Mouse (Mus musculus) left cerebral cortex, postnatal 14 days (tissue): Measurements from ENCODE around the gene A630076J17Rik. TPM values are rescaled to one million over a fixed set of nuclear protein-coding genes. Genes with fewer than 3 reads are reported as not detected.
A peak's percentile ranks its signal among the peaks of the same experiment; 100 is the strongest.

Experiments used
- DNase-seq, 2 experiments: peaks; one replicate each; pipeline ENCODE4 v3.0.0; 2021 to 2022; ENCODE audit warnings: low spot score in 2 of 2, mixed read lengths in 1 of 2
- intact Hi-C: fragments of 180-260 bp; cut with DNase I; formaldehyde crosslinking; loops from one replicate; pipeline ENCODE4 v1.15.1; 2025
- total RNA-seq, 2 experiments: library from RNA; stranded (reverse); gene quantifications; 2 replicates each; pipeline ENCODE4 v1.2.3; 2021

Gene A630076J17Rik
- total RNA-seq, 2 experiments from 2014 or later: not detected

DNA sequence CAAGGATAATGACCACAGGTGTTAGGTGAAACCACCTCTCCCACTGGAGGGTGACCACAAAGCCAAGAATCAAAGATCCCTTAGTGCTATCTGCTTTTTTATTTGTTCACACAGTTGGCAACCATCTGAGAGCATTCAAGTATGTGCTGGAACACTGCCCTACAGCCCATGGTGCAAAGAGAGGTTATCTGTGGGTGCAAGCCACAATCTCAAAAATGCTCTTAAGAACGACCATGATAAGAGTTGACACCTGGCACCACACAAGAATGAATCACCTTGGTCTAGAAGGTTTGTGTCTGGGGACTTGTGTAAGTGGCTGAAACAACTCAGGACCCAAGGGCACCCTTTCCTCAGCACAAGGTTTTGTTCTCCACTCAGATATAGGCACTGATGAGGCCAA is 7.2 kb upstream of the A630076J17Rik start:
- no peak for DNase-seq
- intact Hi-C loops: no loop called here

- intact Hi-C loops: no loop called here
Measured at GRCm38 (mm10) chr3:107225820-107226219, 4.6 kb upstream of the A630076J17Rik start.

DNA sequence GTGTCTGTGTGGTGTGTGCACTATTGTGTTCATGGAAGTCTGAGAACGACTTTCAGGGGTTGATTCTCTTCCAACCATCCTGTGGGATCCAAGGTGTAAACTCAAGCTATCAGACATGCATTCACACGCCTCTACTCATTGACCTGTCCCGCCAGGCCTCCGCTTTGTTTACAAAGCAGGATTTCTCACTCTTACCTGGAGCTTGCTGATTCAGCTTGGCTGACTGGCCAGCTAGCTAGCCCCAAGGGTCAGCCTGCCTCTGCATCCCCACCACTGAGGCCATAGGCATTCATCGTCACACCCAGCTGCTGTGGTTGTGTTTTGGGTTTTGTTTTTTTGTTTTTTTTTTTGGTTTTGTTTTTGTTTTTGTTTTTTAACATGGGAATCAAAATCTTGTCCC is 1.2 kb upstream of the A630076J17Rik start:
- intact Hi-C loops: no loop called here
- no peak for DNase-seq

More at GRCm38 (mm10) chr3:107225820-107226219, 4.6 kb upstream of the A630076J17Rik start:
- DNase-seq: no peak

DNA sequence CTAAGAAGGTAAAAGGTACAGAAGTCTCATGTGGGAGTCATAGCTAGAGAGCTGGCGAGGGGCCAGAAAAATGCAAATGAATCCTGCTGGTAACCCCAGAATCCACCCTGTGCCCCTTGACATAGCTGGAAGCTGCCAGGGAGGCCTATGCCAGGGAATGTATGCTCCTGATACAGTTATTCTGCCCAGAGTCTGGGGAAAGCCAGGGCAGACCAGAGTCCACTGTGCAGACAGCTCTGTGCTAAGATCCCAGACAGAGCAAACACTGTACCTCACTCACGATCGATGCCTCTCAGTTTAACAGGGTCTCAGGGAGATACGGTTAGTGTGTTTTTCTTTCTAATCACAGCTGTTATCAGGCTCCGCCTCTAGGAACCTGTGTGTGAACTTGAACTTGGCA is 592 bp upstream of the A630076J17Rik start:
- no peak for DNase-seq
- intact Hi-C loops: loop anchor here (5.0 to 10.0 kb wide), 2 partner anchors 125 to 232 kb away; no protein-coding TSS in a partner anchor

DNA sequence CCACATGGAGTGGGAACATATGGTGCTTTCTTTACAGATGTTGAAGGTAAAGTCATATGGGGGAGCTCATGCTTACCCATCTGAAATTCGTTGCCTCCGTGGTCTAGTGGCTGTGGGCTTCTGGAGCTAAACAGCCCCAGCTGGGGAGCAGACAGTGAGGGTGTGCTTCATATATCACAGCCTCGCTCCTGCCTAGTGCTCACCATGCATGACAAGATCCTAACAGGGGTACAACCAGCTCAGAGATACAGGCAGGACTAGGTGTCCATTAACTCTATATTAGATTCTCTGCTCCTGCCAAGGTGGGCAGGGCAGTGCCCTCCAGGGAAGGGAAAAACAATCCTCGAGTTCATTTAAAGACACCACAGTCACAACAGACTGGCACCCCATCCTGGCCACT is 788 bp downstream of the A630076J17Rik start:
- intact Hi-C loops: loop anchor here (5.0 to 10.0 kb wide), 2 partner anchors 124 to 231 kb away; no protein-coding TSS in a partner anchor
- no peak for DNase-seq

DNA sequence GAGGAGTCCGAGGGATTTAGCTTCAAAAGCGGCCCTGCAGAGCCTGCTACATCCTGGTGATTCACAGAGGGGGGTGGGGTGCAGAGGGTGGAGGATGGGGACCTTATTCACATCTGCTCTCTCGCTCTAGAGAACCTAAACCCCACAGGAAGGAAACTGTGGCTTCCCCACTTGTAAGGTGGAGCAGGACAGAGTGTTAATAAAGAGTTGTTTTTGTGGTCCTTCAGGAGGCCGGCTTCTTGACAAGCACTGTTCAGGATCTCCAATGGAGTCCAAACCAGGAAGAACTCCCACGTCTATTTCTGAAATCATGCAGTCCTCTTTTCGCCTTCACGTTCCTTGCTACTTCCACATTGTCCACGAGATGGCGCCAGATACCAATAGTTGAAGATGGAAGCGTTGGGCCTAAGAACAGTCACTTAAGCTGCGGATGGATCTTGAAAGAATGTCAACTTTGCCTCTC is 3.0 kb downstream of the A630076J17Rik start:
- DNase-seq: peak; percentile 90 to 93
- intact Hi-C loops: loop anchor here (1.0 to 10.0 kb wide), 3 partner anchors 41 to 229 kb away; no protein-coding TSS in a partner anchor

- intact Hi-C loops: loop anchor here (1.0 to 10.0 kb wide), 3 partner anchors 40 to 228 kb away; no protein-coding TSS in a partner anchor
- no peak for DNase-seq
Measured at GRCm38 (mm10) chr3:107233945-107234344, 3.5 kb downstream of the A630076J17Rik start.

DNA sequence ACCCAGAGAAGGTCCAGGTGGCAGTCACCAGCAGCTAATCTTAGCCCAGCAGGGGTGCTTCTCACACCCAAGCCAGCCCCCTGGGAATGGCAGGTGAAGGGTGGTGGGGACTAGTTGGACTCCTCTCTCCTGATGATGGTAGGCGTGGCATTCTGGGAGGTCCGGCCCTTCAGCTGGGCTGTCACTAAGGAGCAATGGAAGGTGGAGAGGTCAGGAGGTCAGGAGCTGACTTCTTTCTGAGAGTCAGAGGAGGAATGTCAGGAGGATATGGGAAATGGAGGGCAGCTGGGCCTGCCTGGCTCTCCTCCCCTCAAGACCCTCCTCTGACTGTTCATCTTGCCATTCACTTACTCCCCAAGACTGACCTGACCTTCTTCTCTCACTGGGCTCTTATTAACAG is 7.6 kb downstream of the A630076J17Rik start:
- intact Hi-C loops: loop anchor here (10.0 kb wide), 1 partner anchor 117 kb away; no protein-coding TSS in a partner anchor
- DNase-seq: no peak

GRCm38 (mm10) chr3:107238471-107238980 is 8.1 kb downstream of the A630076J17Rik start:
- DNase-seq: no peak
- intact Hi-C loops: loop anchor here (10.0 kb wide), 1 partner anchor 116 kb away; no protein-coding TSS in a partner anchor

- no peak for DNase-seq
Measured at GRCm38 (mm10) chr3:107239607-107240006, 9.2 kb downstream of the A630076J17Rik start, which contains the start of gene Prok1. Prok1 (minus strand) TSS chr3:107239707.

DNA sequence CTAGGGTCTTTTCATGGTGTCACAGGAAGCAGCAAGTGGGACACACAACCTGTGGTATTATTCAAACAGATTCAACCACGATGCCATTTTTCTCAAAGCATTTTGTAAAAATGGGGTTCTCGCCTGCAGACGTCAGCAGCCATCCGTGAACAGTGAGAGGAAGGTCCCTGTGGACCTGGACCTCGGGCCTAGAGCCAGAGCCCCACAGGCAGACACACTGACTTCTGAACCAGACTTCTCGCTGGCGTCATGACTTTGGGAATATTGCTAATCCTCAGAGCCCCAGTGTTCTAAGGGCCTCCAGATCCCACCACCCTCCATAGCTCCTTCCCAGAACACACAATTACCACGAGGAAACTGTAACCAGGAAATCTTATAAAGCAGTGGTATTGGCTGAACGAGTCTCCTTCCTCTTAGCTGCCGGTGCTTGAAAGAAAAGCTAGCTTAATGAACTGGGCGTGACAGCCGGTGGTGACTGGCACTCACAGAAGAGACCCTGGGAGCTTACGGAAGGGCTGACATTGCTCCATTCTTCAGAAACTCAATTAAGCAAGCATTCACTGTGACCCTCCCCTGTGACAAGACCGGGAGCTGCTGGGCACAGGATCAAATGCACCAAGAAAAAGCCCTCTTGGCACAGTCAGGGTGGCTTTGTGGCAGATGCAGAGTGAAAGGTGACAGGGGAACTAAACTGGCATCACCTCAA is 11.1 kb downstream of the A630076J17Rik start:
- intact Hi-C loops: no loop called here
- DNase-seq: no peak

More at GRCm38 (mm10) chr3:107239607-107240006, 9.2 kb downstream of the A630076J17Rik start, which contains the start of gene Prok1:
- intact Hi-C loops: loop anchor here (10.0 kb wide), 1 partner anchor 115 kb away; no protein-coding TSS in a partner anchor

DNA sequence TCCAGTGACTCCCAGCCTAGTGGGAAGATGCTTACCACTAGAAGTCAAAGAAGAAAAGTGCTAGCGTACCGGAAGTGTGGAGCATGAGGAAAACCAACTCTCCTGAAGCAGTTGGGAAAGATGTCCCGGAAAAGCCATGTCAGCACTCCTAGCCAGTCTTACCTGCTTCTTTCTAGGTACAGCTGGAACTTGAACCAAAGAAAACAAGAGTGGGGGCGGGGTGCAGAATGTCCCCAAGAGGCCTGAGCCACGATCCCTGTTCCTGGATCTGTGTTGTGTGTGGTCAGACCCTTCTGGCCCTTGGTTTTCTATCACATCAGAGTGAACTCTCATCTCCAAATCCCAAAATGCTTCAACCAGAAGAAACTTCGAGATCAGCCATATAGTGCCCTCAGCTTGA is 16.5 kb downstream of the A630076J17Rik start:
- intact Hi-C loops: no loop called here
- DNase-seq: no peak

GRCm38 (mm10) chr3:107249042-107249441 is 18.6 kb downstream of the A630076J17Rik start:
- intact Hi-C loops: no loop called here
- DNase-seq: no peak

- DNase-seq: no peak
Measured at GRCm38 (mm10) chr3:107250320-107250719, 19.9 kb downstream of the A630076J17Rik start.

DNA sequence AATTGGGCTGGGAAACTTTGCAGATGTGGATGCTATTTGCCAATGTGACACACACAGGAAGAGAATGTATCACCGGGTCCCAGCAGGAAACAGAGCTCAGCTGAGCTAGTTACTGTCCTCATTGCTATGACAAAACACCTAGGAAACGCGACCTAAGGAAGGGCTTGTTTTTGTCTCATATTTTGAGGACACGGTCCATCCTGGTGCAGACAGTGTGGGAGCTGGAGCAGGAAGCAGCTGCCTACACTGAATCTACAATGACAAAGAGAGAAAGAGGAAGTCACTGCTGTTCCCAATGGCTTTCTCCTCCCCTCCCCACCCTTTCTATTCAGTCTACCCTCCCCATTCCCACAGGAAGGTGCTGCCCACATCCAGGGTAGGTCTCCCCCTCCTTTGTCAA is 21.6 kb downstream of the A630076J17Rik start:
- DNase-seq: no peak
- intact Hi-C loops: no loop called here

More at GRCm38 (mm10) chr3:107250320-107250719, 19.9 kb downstream of the A630076J17Rik start:
- intact Hi-C loops: no loop called here

GRCm38 (mm10) chr3:107253925-107254324 is 23.5 kb downstream of the A630076J17Rik start:
- intact Hi-C loops: no loop called here
- no peak for DNase-seq

DNA sequence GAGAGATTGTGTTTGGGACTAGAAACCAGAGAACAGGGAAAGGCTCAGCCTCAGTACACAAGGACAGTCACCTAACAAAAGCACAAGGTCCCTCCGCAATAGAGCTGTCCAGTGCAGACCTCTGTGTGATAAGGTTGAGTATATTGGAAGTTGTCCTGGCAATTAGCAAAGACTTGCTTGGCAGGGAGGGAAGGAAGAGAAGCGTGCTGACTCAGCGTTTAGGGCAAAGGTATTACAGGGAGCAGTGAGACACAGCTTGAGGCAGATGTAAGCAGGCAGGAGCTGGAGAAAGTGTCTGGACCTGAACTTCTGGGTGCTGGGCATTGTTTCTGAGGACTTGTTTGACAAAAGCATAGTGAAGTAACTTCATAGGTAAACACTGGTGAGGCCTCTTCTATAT is 25.6 kb downstream of the A630076J17Rik start:
- no peak for DNase-seq
- intact Hi-C loops: no loop called here

GRCm38 (mm10) chr3:107256724-107257123 is 26.3 kb downstream of the A630076J17Rik start:
- DNase-seq: no peak
- intact Hi-C loops: no loop called here

DNA sequence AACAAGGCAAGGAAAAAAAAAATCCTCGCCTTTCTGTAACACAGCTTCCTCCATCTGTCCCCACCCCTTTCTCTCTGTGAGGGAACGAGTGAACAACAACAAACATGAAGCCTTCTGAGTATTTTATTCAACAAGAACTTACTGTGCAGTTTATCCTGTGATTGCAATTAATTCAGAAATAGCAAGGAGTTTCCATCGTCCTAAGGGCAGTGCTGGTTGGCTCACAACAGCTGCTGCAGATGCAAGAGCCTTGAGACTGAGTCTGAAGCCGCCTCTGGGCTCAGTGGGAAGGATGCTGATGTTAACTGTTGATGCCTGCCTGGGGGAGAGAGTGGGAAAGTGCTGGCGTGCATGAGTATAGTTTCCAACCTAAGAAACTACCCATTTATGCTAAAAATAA is 27.5 kb downstream of the A630076J17Rik start:
- intact Hi-C loops: no loop called here
- DNase-seq: peak in 1 of 2 experiments; percentile 39
